Mouse (Mus musculus) lung, postnatal 0 days (tissue): ENCODE data around the gene Sema7a.

ENCODE experiments used
- CTCF ChIP-seq: IDR thresholded peaks from 2 replicates; pipeline ENCODE4 v1.5.1; 2016; ENCODE audit warnings: antibody characterized with exemption, mild to moderate bottlenecking
- EP300 ChIP-seq: IDR thresholded peaks from 2 replicates; pipeline ENCODE4 v1.6.1; 2016; ENCODE audit warnings: antibody characterized with exemption, mild to moderate bottlenecking, control low read depth

GRCm38 (mm10) chr9:57998032-57998659 is 58.2 kb downstream of the Sema7a start:
- TF ChIP-seq CTCF (peak; percentile 83), EP300 (no peak)
